Mouse (Mus musculus) kidney, adult 9 months (tissue): Measurements from ENCODE around the gene Gm15056.

Experiments
- DNase-seq: peaks from one replicate; pipeline ENCODE4 v3.0.0; 2022

Gm15056 gene

GRCm38 (mm10) chr8:20902527-20902926 lies at the start of gene Gm15056:
TSS of gene Gm15056 (minus strand) at chr8:20902627.
- DNase-seq = no peak

GRCm38 (mm10) chr8:20944610-20945009 lies 42.2 kb upstream of the Gm15056 start, which contains the start of gene AY761185:
TSS of gene AY761185 (minus strand) at chr8:20944710.
- DNase-seq = no peak

- DNase-seq = no peak
These were observed 19.5 kb upstream of the Gm15056 start, which contains the start of gene Gm6040 for GRCm38 (mm10) chr8:20921971-20922370. TSS of gene Gm6040 (minus strand) at chr8:20922071.

GRCm38 (mm10) chr8:20912288-20912687 lies 9.9 kb upstream of the Gm15056 start:
- DNase-seq = no peak

GRCm38 (mm10) chr8:20908256-20908655 lies 5.8 kb upstream of the Gm15056 start:
- no peak for DNase-seq

- no peak for DNase-seq
These were observed 4.7 kb upstream of the Gm15056 start for GRCm38 (mm10) chr8:20907119-20907518.

- DNase-seq = no peak
These were observed 10.1 kb downstream of the Gm15056 start, which contains the start of gene Defb33 for GRCm38 (mm10) chr8:20892369-20892768. TSS of gene Defb33 (plus strand) at chr8:20892669.

- DNase-seq = no peak
These were observed 27.8 kb downstream of the Gm15056 start for GRCm38 (mm10) chr8:20874608-20875007.
